Mouse (Mus musculus): Measurements from ENCODE around the gene Cdk17. TPM values are rescaled to one million over a fixed set of nuclear protein-coding genes. Genes with fewer than 3 reads are reported as not detected.

Gene Cdk17
- polyA plus RNA-seq, 1 experiment from 2014 or later, result 28.2 TPM

GRCm38 (mm10) chr10:93178662-93179061 is 18.0 kb downstream of the Cdk17 start:
- Histone ChIP-seq H3K36me3 (0 out of 2 replicates have a peak, but pooled peaks cover under 1% of the 10 kb centered on the region), H3K27me3 (no peaks in the 10 kb centered on the region), H3K9me3 (no peaks in the 10 kb centered on the region), H3K27ac (no peak overlapping the region), H3K9ac (no peak overlapping the region), H3K4me1 (peaks cover 6% of the 10 kb centered on the region; the same call in 1 of the 2 replicates), H3K4me2 (replicated peaks) (no peak overlapping the region), H3K4me3 (no peak overlapping the region)
- ATAC-seq (ENCODE audit: insufficient number of reproducible peaks, insufficient read depth, low FRiP score, low TSS enrichment), result no peak
- WGBS, result 98% methylated on average over 5 of the region's 5 CpGs

GRCm38 (mm10) chr10:93179669-93180460 is 19.2 kb downstream of the Cdk17 start:
- Histone ChIP-seq H3K27ac (no peak overlapping the region), H3K4me2 (replicated peaks) (no peak overlapping the region), H3K4me1 (peaks cover 6% of the 10 kb centered on the region; the same call in 1 of the 2 replicates), H3K27me3 (no peaks in the 10 kb centered on the region), H3K9ac (no peak overlapping the region), H3K36me3 (no peaks in the 10 kb centered on the region), H3K4me3 (no peak overlapping the region), H3K9me3 (no peaks in the 10 kb centered on the region)
- 88% methylated on average over 11 of the region's 11 CpGs for WGBS
- ATAC-seq (ENCODE audit: insufficient number of reproducible peaks, insufficient read depth, low FRiP score, low TSS enrichment), result no peak

GRCm38 (mm10) chr10:93184351-93184976 is 23.8 kb downstream of the Cdk17 start:
- no peak overlapping the region for H3K4me3 ChIP-seq
- peaks cover 6% of the 10 kb centered on the region; the same call in 1 of the 2 replicates for H3K4me1 ChIP-seq
- H3K36me3 ChIP-seq, result no peaks in the 10 kb centered on the region
- no peak overlapping the region for H3K27ac ChIP-seq
- no peaks in the 10 kb centered on the region for H3K27me3 ChIP-seq
- no peaks in the 10 kb centered on the region for H3K9me3 ChIP-seq
- H3K9ac ChIP-seq, result no peak overlapping the region
- H3K4me2 ChIP-seq (replicated peaks), result no peak overlapping the region
- WGBS, result 84% methylated on average over 8 of the region's 8 CpGs
- no peak for ATAC-seq (ENCODE audit: insufficient number of reproducible peaks, insufficient read depth, low FRiP score, low TSS enrichment)

GRCm38 (mm10) chr10:93188440-93188999 is 27.8 kb downstream of the Cdk17 start:
- H3K9me3 ChIP-seq, result no peaks in the 10 kb centered on the region
- no peak overlapping the region for H3K4me3 ChIP-seq
- no peaks in the 10 kb centered on the region for H3K36me3 ChIP-seq
- H3K4me2 ChIP-seq (replicated peaks), result no peak overlapping the region
- no peak overlapping the region for H3K27ac ChIP-seq
- H3K27me3 ChIP-seq, result no peaks in the 10 kb centered on the region
- H3K9ac ChIP-seq, result no peak overlapping the region
- ATAC-seq (ENCODE audit: insufficient number of reproducible peaks, insufficient read depth, low FRiP score, low TSS enrichment), result no peak
- WGBS, result 61% methylated on average over 10 of the region's 10 CpGs
- peaks cover 13% of the 10 kb centered on the region; the same call in 1 of the 2 replicates for H3K4me1 ChIP-seq

- no peak for ATAC-seq (ENCODE audit: insufficient number of reproducible peaks, insufficient read depth, low FRiP score, low TSS enrichment)
- Histone ChIP-seq H3K36me3 (no peaks in the 10 kb centered on the region), H3K4me2 (replicated peaks) (no peak overlapping the region), H3K9me3 (no peaks in the 10 kb centered on the region), H3K27me3 (no peaks in the 10 kb centered on the region), H3K9ac (no peak overlapping the region), H3K4me1 (peaks cover 28% of the 10 kb centered on the region; the same call in 1 of the 2 replicates), H3K27ac (no peak overlapping the region), H3K4me3 (no peak overlapping the region)
- WGBS, result 83% methylated on average over 8 of the region's 8 CpGs
Observed at GRCm38 (mm10) chr10:93190475-93191262, 30.0 kb downstream of the Cdk17 start.

- no peak for ATAC-seq (ENCODE audit: insufficient number of reproducible peaks, insufficient read depth, low FRiP score, low TSS enrichment)
- Histone ChIP-seq H3K36me3 (peaks cover 9% of the 10 kb centered on the region), H3K4me2 (replicated peaks) (no peak overlapping the region), H3K9ac (no peak overlapping the region), H3K4me1 (peaks cover 15% of the 10 kb centered on the region; the same call in 1 of the 2 replicates), H3K4me3 (no peak overlapping the region), H3K27me3 (no peaks in the 10 kb centered on the region), H3K27ac (no peak overlapping the region), H3K9me3 (no peaks in the 10 kb centered on the region)
- 95% methylated on average over 6 of the region's 6 CpGs for WGBS
Observed at GRCm38 (mm10) chr10:93197092-93197491, 36.4 kb downstream of the Cdk17 start.

GRCm38 (mm10) chr10:93198958-93199357 is 38.3 kb downstream of the Cdk17 start:
- no peak overlapping the region for H3K4me3 ChIP-seq
- no peak for ATAC-seq (ENCODE audit: insufficient number of reproducible peaks, insufficient read depth, low FRiP score, low TSS enrichment)
- H3K27me3 ChIP-seq, result no peaks in the 10 kb centered on the region
- peaks cover 9% of the 10 kb centered on the region for H3K36me3 ChIP-seq
- no peaks in the 10 kb centered on the region for H3K9me3 ChIP-seq
- H3K4me1 ChIP-seq, result peaks cover 15% of the 10 kb centered on the region; the same call in 1 of the 2 replicates
- no peak overlapping the region for H3K4me2 ChIP-seq (replicated peaks)
- H3K27ac ChIP-seq, result no peak overlapping the region
- 88% methylated on average over 3 of the region's 3 CpGs for WGBS
- no peak overlapping the region for H3K9ac ChIP-seq

- Histone ChIP-seq H3K27ac (no peak overlapping the region), H3K4me3 (no peak overlapping the region), H3K9ac (no peak overlapping the region), H3K4me2 (replicated peaks) (no peak overlapping the region), H3K4me1 (0 out of 2 replicates have a peak, but pooled peaks cover 4% of the 10 kb centered on the region), H3K36me3 (peaks cover 9% of the 10 kb centered on the region), H3K9me3 (no peaks in the 10 kb centered on the region), H3K27me3 (no peaks in the 10 kb centered on the region)
- ATAC-seq (ENCODE audit: insufficient number of reproducible peaks, insufficient read depth, low FRiP score, low TSS enrichment), result no peak
- WGBS, result 93% methylated on average over 6 of the region's 6 CpGs
Observed at GRCm38 (mm10) chr10:93201846-93202458, 41.3 kb downstream of the Cdk17 start.

- no peak overlapping the region for H3K4me2 ChIP-seq (replicated peaks)
- no peaks in the 10 kb centered on the region for H3K27me3 ChIP-seq
- H3K9me3 ChIP-seq, result no peaks in the 10 kb centered on the region
- H3K4me3 ChIP-seq, result no peak overlapping the region
- H3K27ac ChIP-seq, result no peak overlapping the region
- 0 out of 2 replicates have a peak, but pooled peaks cover 4% of the 10 kb centered on the region for H3K4me1 ChIP-seq
- H3K36me3 ChIP-seq, result no peaks in the 10 kb centered on the region
- H3K9ac ChIP-seq, result no peak overlapping the region
- 77% methylated on average over 4 of the region's 4 CpGs for whole genome bisulfite sequencing
- ATAC-seq (ENCODE audit: insufficient number of reproducible peaks, insufficient read depth, low FRiP score, low TSS enrichment), result no peak
Observed at GRCm38 (mm10) chr10:93205287-93205956, 44.7 kb downstream of the Cdk17 start.

- peaks cover 5% of the 10 kb centered on the region; the same call in 1 of the 2 replicates for H3K36me3 ChIP-seq
- WGBS, result 76% methylated on average over 5 of the region's 5 CpGs
- no peak for ATAC-seq (ENCODE audit: insufficient number of reproducible peaks, insufficient read depth, low FRiP score, low TSS enrichment)
- no peaks in the 10 kb centered on the region for H3K9me3 ChIP-seq
- H3K4me3 ChIP-seq, result no peak overlapping the region
- no peak overlapping the region for H3K4me2 ChIP-seq (replicated peaks)
- H3K9ac ChIP-seq, result no peak overlapping the region
- H3K4me1 ChIP-seq, result 0 out of 2 replicates have a peak, but pooled peaks cover 4% of the 10 kb centered on the region
- H3K27ac ChIP-seq, result no peak overlapping the region
- no peaks in the 10 kb centered on the region for H3K27me3 ChIP-seq
Observed at GRCm38 (mm10) chr10:93207176-93207575, 46.5 kb downstream of the Cdk17 start.
